Mouse (Mus musculus) forebrain, postnatal 0 days (tissue): ENCODE data around the gene Dnal1. TPM values are rescaled to one million over a fixed set of nuclear protein-coding genes. Genes with fewer than 3 reads are reported as not detected.

ENCODE experiments used
- ATAC-seq: fragments of 200-750 bp; cut with Nextera tagmentation; 2 replicates; pipeline ENCODE4 v1.8.0; 2017; ENCODE audit warnings: mild to moderate bottlenecking, moderate library complexity
- DNase-seq: peaks from one replicate; pipeline ENCODE4 v3.0.0-alpha.2; 2015
- H3K27ac ChIP-seq: fragments of 300-500 bp; sonication (generic); 2 replicates; pipeline ENCODE4 v1.5.1; 2014; ENCODE audit warnings: low read depth, mild to moderate bottlenecking, antibody characterized with exemption, low read length, moderate library complexity, mixed read lengths
- H3K27me3 ChIP-seq: fragments of 300-500 bp; sonication (generic); 2 replicates; pipeline ENCODE4 v1.6.1; 2014; ENCODE audit warnings: mild to moderate bottlenecking, low read length, mixed read lengths; ENCODE audit not compliant: insufficient read depth
- H3K36me3 ChIP-seq: fragments of 300-500 bp; sonication (generic); 2 replicates; pipeline ENCODE4 v1.6.1; 2014; ENCODE audit warnings: mild to moderate bottlenecking, moderate library complexity; ENCODE audit not compliant: insufficient read depth
- H3K4me1 ChIP-seq: fragments of 300-500 bp; sonication (generic); 2 replicates; pipeline ENCODE4 v1.6.1; 2014; ENCODE audit warnings: antibody characterized with exemption; ENCODE audit not compliant: insufficient read depth
- H3K4me2 ChIP-seq: fragments of 300-500 bp; sonication (generic); 2 replicates; pipeline ENCODE4 v1.6.1; 2014; ENCODE audit warnings: low read depth, mild to moderate bottlenecking, moderate library complexity
- H3K4me3 ChIP-seq: fragments of 300-500 bp; sonication (generic); 2 replicates; pipeline ENCODE4 v1.5.1; 2014; ENCODE audit warnings: low read depth, low read length, mixed read lengths
- H3K9ac ChIP-seq: fragments of 300-500 bp; sonication (generic); 2 replicates; pipeline ENCODE4 v1.6.1; 2014; ENCODE audit warnings: mild to moderate bottlenecking
- H3K9me3 ChIP-seq: fragments of 300-500 bp; sonication (generic); 2 replicates; pipeline ENCODE4 v1.6.1; 2016; ENCODE audit warnings: low read length
- CTCF ChIP-seq: sonication (generic); IDR thresholded peaks from 2 replicates; pipeline ENCODE4 v1.5.1; 2016; ENCODE audit warnings: antibody characterized with exemption, control low read depth, low read depth
- WGBS: fragments of 180-500 bp; shearing (Covaris S2); extraction: QIAGEN DNeasy Blood & Tissue Kit; methylation state at CpG from one replicate; pipeline ENCODE4 v1.1.7; 2014; 5-methylcytosine and 5-hydroxymethylcytosine counted together
- polyA plus RNA-seq: library from polyadenylated mRNA; unstranded; fragments of >200 nt; fragmentation: Nextera tagmentation; extraction: Ambion mirVana; gene quantifications from 2 replicates; pipeline ENCODE4 v1.2.1, GENCODE M21; 2015
- total RNA-seq: library from RNA; depleted of rRNA; stranded (reverse); fragments of >200 nt; gene quantifications from 2 replicates; pipeline ENCODE4 v1.2.3, GENCODE M21; 2014

Dnal1 gene
- total and polyA plus RNA-seq, 2 experiments from 2014 or later, result 13.5 to 20.3 TPM

GRCm38 (mm10) chr12:84126899-84127298 is 12.7 kb downstream of the Dnal1 start:
- DNase-seq, result no peak

GRCm38 (mm10) chr12:84128576-84128975 is 14.4 kb downstream of the Dnal1 start:
- Histone ChIP-seq H3K4me2 (no peak overlapping the region), H3K9ac (no peak overlapping the region), H3K27me3 (no peaks in the 10 kb centered on the region), H3K36me3 (peaks cover 26% of the 10 kb centered on the region), H3K9me3 (no peaks in the 10 kb centered on the region), H3K4me1 (no peaks in the 10 kb centered on the region), H3K4me3 (no peak overlapping the region), H3K27ac (no peak overlapping the region)
- ATAC-seq (no peak), DNase-seq (no peak)
- TF ChIP-seq CTCF, result no peak
- 87% methylated on average over 6 of the region's 6 CpGs for WGBS

More at GRCm38 (mm10) chr12:84126899-84127298, 12.7 kb downstream of the Dnal1 start:
- TF ChIP-seq CTCF, result no peak
- Histone ChIP-seq H3K9me3 (no peaks in the 10 kb centered on the region), H3K4me1 (no peaks in the 10 kb centered on the region), H3K4me2 (no peak overlapping the region), H3K4me3 (no peak overlapping the region), H3K9ac (no peak overlapping the region), H3K27ac (no peak overlapping the region), H3K27me3 (no peaks in the 10 kb centered on the region), H3K36me3 (peaks cover 21% of the 10 kb centered on the region)
- WGBS, result 89% methylated on average over 2 of the region's 2 CpGs
- no peak for ATAC-seq

- ATAC-seq, result no peak
- 96% methylated on average over 8 of the region's 8 CpGs for WGBS
Observed at GRCm38 (mm10) chr12:84129931-84130330, 15.8 kb downstream of the Dnal1 start.

GRCm38 (mm10) chr12:84132265-84132664 is 18.1 kb downstream of the Dnal1 start:
- H3K4me1 ChIP-seq, result no peaks in the 10 kb centered on the region
- no peak overlapping the region for H3K27ac ChIP-seq
- H3K4me2 ChIP-seq, result no peak overlapping the region
- ATAC-seq, result no peak
- no peaks in the 10 kb centered on the region for H3K27me3 ChIP-seq
- TF ChIP-seq CTCF, result peak; percentile 68
- peaks cover 37% of the 10 kb centered on the region for H3K36me3 ChIP-seq
- no peak overlapping the region for H3K4me3 ChIP-seq
- H3K9ac ChIP-seq, result no peak overlapping the region
- H3K9me3 ChIP-seq, result no peaks in the 10 kb centered on the region
- WGBS, result 62% methylated on average over 3 of the region's 3 CpGs
- DNase-seq, result peak; percentile 25

More at GRCm38 (mm10) chr12:84129931-84130330, 15.8 kb downstream of the Dnal1 start:
- H3K4me3 ChIP-seq, result no peak overlapping the region
- H3K27me3 ChIP-seq, result no peaks in the 10 kb centered on the region
- H3K9ac ChIP-seq, result no peak overlapping the region
- peaks cover 23% of the 10 kb centered on the region for H3K36me3 ChIP-seq
- H3K4me2 ChIP-seq, result no peak overlapping the region
- no peak for DNase-seq
- TF ChIP-seq CTCF, result no peak
- no peaks in the 10 kb centered on the region for H3K9me3 ChIP-seq
- no peak overlapping the region for H3K27ac ChIP-seq
- H3K4me1 ChIP-seq, result no peaks in the 10 kb centered on the region

GRCm38 (mm10) chr12:84137131-84137530 is 23.0 kb downstream of the Dnal1 start:
- H3K4me1 ChIP-seq, result no peaks in the 10 kb centered on the region
- no peak overlapping the region for H3K9ac ChIP-seq
- H3K27me3 ChIP-seq, result no peaks in the 10 kb centered on the region
- H3K9me3 ChIP-seq, result no peaks in the 10 kb centered on the region
- TF ChIP-seq CTCF, result no peak
- DNase-seq, result no peak
- no peak overlapping the region for H3K4me2 ChIP-seq
- ATAC-seq, result no peak
- no peak overlapping the region for H3K4me3 ChIP-seq
- 96% methylated on average over 7 of the region's 7 CpGs for WGBS
- peaks cover 27% of the 10 kb centered on the region for H3K36me3 ChIP-seq
- no peak overlapping the region for H3K27ac ChIP-seq

GRCm38 (mm10) chr12:84140135-84140534 is 26.0 kb downstream of the Dnal1 start:
- Histone ChIP-seq H3K27me3 (no peaks in the 10 kb centered on the region), H3K36me3 (peaks cover 28% of the 10 kb centered on the region), H3K9me3 (no peaks in the 10 kb centered on the region), H3K4me2 (no peak overlapping the region), H3K4me3 (no peak overlapping the region), H3K27ac (no peak overlapping the region), H3K9ac (no peak overlapping the region), H3K4me1 (no peaks in the 10 kb centered on the region)
- ATAC-seq, result no peak
- WGBS, result 73% methylated on average over 4 of the region's 4 CpGs
- no peak for TF ChIP-seq CTCF
- no peak for DNase-seq

- DNase-seq, result no peak
- Histone ChIP-seq H3K9me3 (no peaks in the 10 kb centered on the region), H3K4me1 (no peaks in the 10 kb centered on the region), H3K4me2 (no peak overlapping the region), H3K36me3 (peaks cover 22% of the 10 kb centered on the region), H3K9ac (no peak overlapping the region), H3K4me3 (no peak overlapping the region), H3K27ac (no peak overlapping the region), H3K27me3 (no peaks in the 10 kb centered on the region)
- TF ChIP-seq CTCF, result no peak
- WGBS, result 85% methylated on average over 4 of the region's 4 CpGs
- no peak for ATAC-seq
Observed at GRCm38 (mm10) chr12:84141271-84141670, 27.1 kb downstream of the Dnal1 start.
